Mouse (Mus musculus) hindbrain, postnatal 0 days (tissue): ENCODE measurements around the gene Zcchc18. TPM values are rescaled to one million over a fixed set of nuclear protein-coding genes. Genes with fewer than 3 reads are reported as not detected.

Experiments used
- ATAC-seq: fragments of 200-750 bp; cut with Nextera tagmentation; 2 replicates; pipeline ENCODE4 v1.8.0; 2017; ENCODE audit warnings: mild to moderate bottlenecking, moderate TSS enrichment, moderate library complexity
- DNase-seq: peaks from one replicate; pipeline ENCODE4 v3.0.0-alpha.2; 2015; ENCODE audit warnings: low spot score
- H3K27ac ChIP-seq: fragments of 300-500 bp; sonication (generic); 2 replicates; pipeline ENCODE4 v1.5.1; 2014; ENCODE audit warnings: mild to moderate bottlenecking
- H3K27me3 ChIP-seq: fragments of 300-500 bp; sonication (generic); 2 replicates; pipeline ENCODE4 v1.6.1; 2014; ENCODE audit warnings: low read length, mixed read lengths; ENCODE audit not compliant: insufficient read depth
- H3K36me3 ChIP-seq: fragments of 300-500 bp; sonication (generic); 2 replicates; pipeline ENCODE4 v1.6.1; 2014; ENCODE audit warnings: low read length, mixed read lengths; ENCODE audit not compliant: insufficient read depth
- H3K4me1 ChIP-seq: fragments of 300-500 bp; sonication (generic); 2 replicates; pipeline ENCODE4 v1.6.1; 2014; ENCODE audit warnings: antibody characterized with exemption, low read length, mixed read lengths; ENCODE audit not compliant: insufficient read depth
- H3K4me2 ChIP-seq: fragments of 300-500 bp; sonication (generic); 2 replicates; pipeline ENCODE4 v1.6.1; 2014; ENCODE audit warnings: low read depth, mild to moderate bottlenecking, low read length, moderate library complexity, mixed read lengths
- H3K4me3 ChIP-seq: fragments of 300-500 bp; sonication (generic); 2 replicates; pipeline ENCODE4 v1.5.1; 2014; ENCODE audit warnings: low read length
- H3K9ac ChIP-seq: fragments of 300-500 bp; sonication (generic); replicated peaks from 2 replicates; pipeline ENCODE4 v1.6.1; 2014; ENCODE audit warnings: mild to moderate bottlenecking, low read length, moderate library complexity, mixed read lengths
- H3K9me3 ChIP-seq: fragments of 300-500 bp; sonication (generic); 2 replicates; pipeline ENCODE4 v1.6.1; 2016; ENCODE audit warnings: low read length, mixed read lengths
- CTCF ChIP-seq: IDR thresholded peaks from 2 replicates; pipeline ENCODE4 v1.5.1; 2016; ENCODE audit warnings: antibody characterized with exemption, control low read depth, low read depth
- WGBS: fragments of 180-500 bp; shearing (Covaris S2); extraction: QIAGEN DNeasy Blood & Tissue Kit; methylation state at CpG from one replicate; pipeline ENCODE4 v1.1.7; 2014; 5-methylcytosine and 5-hydroxymethylcytosine counted together
- polyA plus RNA-seq: library from polyadenylated mRNA; unstranded; fragments of >200 nt; fragmentation: Nextera tagmentation; extraction: Ambion mirVana; gene quantifications from 2 replicates; pipeline ENCODE4 v1.2.1, GENCODE M21; 2015
- total RNA-seq: library from RNA; depleted of rRNA; stranded (reverse); fragments of >200 nt; gene quantifications from 2 replicates; pipeline ENCODE4 v1.2.3, GENCODE M21; 2014

The Zcchc18 gene
- total and polyA plus RNA-seq, 2 experiments from 2014 or later = 151 to 508 TPM

- DNase-seq (no peak), ATAC-seq (no peak)
- WGBS = 89% methylated on average over 1 of the region's 1 CpGs
- Histone ChIP-seq H3K27ac (no peak overlapping the region), H3K27me3 (no peaks in the 10 kb centered on the region), H3K4me3 (no peak overlapping the region), H3K9me3 (no peaks in the 10 kb centered on the region), H3K36me3 (no peaks in the 10 kb centered on the region), H3K4me2 (no peak overlapping the region), H3K4me1 (no peaks in the 10 kb centered on the region), H3K9ac (no peak overlapping the region)
- no peak for TF ChIP-seq CTCF
Measured at GRCm38 (mm10) chrX:137017668-137018067, 24.7 kb downstream of the Zcchc18 start.

- peak; percentile 76 for TF ChIP-seq CTCF
- H3K27me3 ChIP-seq = no peaks in the 10 kb centered on the region
- H3K27ac ChIP-seq = no peak overlapping the region
- 39% methylated on average over 1 of the region's 1 CpGs for WGBS
- no peak overlapping the region for H3K9ac ChIP-seq
- ATAC-seq = peak; percentile 79
- DNase-seq = peak; percentile 84
- no peaks in the 10 kb centered on the region for H3K36me3 ChIP-seq
- H3K4me3 ChIP-seq = no peak overlapping the region
- H3K4me1 ChIP-seq = no peaks in the 10 kb centered on the region
- H3K4me2 ChIP-seq = no peak overlapping the region
- H3K9me3 ChIP-seq = no peaks in the 10 kb centered on the region
Measured at GRCm38 (mm10) chrX:137019310-137019709, 26.4 kb downstream of the Zcchc18 start.

GRCm38 (mm10) chrX:137030916-137031315 is 38.0 kb downstream of the Zcchc18 start:
- H3K9me3 ChIP-seq = no peaks in the 10 kb centered on the region
- H3K27me3 ChIP-seq = no peaks in the 10 kb centered on the region
- ATAC-seq (no peak), DNase-seq (no peak)
- no peaks in the 10 kb centered on the region for H3K36me3 ChIP-seq
- H3K27ac ChIP-seq = no peak overlapping the region
- H3K4me3 ChIP-seq = no peak overlapping the region
- TF ChIP-seq CTCF = no peak
- no peak overlapping the region for H3K9ac ChIP-seq
- WGBS = 94% methylated on average over 8 of the region's 8 CpGs
- H3K4me1 ChIP-seq = no peaks in the 10 kb centered on the region
- H3K4me2 ChIP-seq = no peak overlapping the region

- no peak for TF ChIP-seq CTCF
- Histone ChIP-seq H3K4me2 (no peak overlapping the region), H3K4me1 (no peaks in the 10 kb centered on the region), H3K27me3 (no peaks in the 10 kb centered on the region), H3K36me3 (no peaks in the 10 kb centered on the region), H3K4me3 (no peak overlapping the region), H3K27ac (no peak overlapping the region), H3K9ac (no peak overlapping the region), H3K9me3 (no peaks in the 10 kb centered on the region)
- 81% methylated on average over 5 of the region's 5 CpGs for WGBS
- DNase-seq = no peak
- no peak for ATAC-seq
Measured at GRCm38 (mm10) chrX:137031726-137032125, 38.8 kb downstream of the Zcchc18 start.

- Histone ChIP-seq H3K27me3 (no peaks in the 10 kb centered on the region), H3K36me3 (no peaks in the 10 kb centered on the region), H3K9ac (no peak overlapping the region), H3K9me3 (no peaks in the 10 kb centered on the region), H3K27ac (no peak overlapping the region), H3K4me3 (no peak overlapping the region), H3K4me2 (no peak overlapping the region), H3K4me1 (no peaks in the 10 kb centered on the region)
- WGBS = 79% methylated on average over 4 of the region's 4 CpGs
- no peak for TF ChIP-seq CTCF
- ATAC-seq (no peak), DNase-seq (no peak)
Measured at GRCm38 (mm10) chrX:137034322-137034721, 41.4 kb downstream of the Zcchc18 start.

GRCm38 (mm10) chrX:137037470-137037999 is 44.6 kb downstream of the Zcchc18 start:
- Histone ChIP-seq H3K27me3 (no peaks in the 10 kb centered on the region), H3K9ac (peak overlapping the region; percentile 52), H3K4me1 (no peaks in the 10 kb centered on the region), H3K36me3 (no peaks in the 10 kb centered on the region), H3K27ac (peak overlapping the region; percentile 85), H3K9me3 (no peaks in the 10 kb centered on the region), H3K4me2 (peak overlapping the region; percentile 65), H3K4me3 (peak overlapping the region; percentile 52)
- ATAC-seq (no peak), DNase-seq (no peak)
- TF ChIP-seq CTCF = no peak
- WGBS = 28% methylated on average over 12 of the region's 12 CpGs

- Histone ChIP-seq H3K4me2 (peak within 1 kb of the TSS; percentile 65), H3K9me3 (no peaks in the 10 kb centered on the region), H3K27ac (peak within 1 kb of the TSS; percentile 85), H3K27me3 (no peaks in the 10 kb centered on the region), H3K4me1 (no peaks in the 10 kb centered on the region), H3K9ac (peak within 1 kb of the TSS; percentile 52), H3K36me3 (no peaks in the 10 kb centered on the region), H3K4me3 (peak within 1 kb of the TSS; percentile 52)
- WGBS = 37% methylated on average over 31 of the region's 31 CpGs
- DNase-seq = peak; percentile 89
- no peak for TF ChIP-seq CTCF
- peak; percentile 98 for ATAC-seq
Measured at GRCm38 (mm10) chrX:137038000-137038483, 45.1 kb downstream of the Zcchc18 start, which contains the start of gene Slc25a53. Gene Slc25a53, minus strand, starts transcription at chrX:137038302.
